Mouse (Mus musculus) MEL-GATA-1-ER (cell line): ENCODE measurements around the gene Psen2.

Experiments used
- DNase-seq: peaks from one replicate; pipeline ENCODE4 v3.0.0-alpha.2; 2012; ENCODE audit warnings: low read depth; ENCODE audit errors: extremely low read depth

Gene Psen2

DNA sequence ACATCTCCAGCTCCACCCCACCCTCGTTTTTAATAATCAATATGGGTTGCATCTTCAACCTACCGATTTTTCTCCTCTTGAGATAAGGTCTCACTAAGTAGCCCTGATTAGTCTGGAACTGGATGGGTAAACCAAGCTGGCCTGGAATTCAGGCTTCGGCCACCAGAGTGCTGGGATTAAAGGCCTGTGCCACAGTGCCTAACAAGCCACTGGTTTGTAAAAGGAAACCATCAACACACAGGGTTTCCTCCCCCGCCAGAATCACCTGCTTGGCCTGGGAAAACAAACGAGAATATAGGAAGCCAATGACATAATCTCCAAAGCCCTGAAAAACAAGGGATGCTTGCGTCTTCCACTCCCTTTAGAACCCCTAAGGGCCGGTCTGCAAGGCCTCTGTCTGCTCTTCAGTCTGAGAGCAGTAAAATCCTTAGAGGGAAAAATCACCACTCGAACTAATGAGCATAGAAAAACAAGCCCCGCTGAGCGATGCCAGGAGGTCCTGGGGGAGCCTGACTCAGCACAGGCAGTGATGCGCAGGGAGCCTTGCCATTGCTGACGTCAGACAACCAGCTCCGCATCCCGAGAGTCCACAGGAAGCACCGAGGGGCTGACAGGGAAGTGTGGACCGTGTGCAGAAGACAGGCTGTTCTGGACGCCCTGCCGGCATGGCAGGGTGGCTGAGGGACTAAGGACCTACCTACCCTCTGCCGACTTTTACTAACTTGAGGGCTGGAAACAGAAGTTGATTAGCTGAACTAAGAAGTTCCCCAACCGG lies 13.4 kb downstream of the Psen2 start:
- no peak for DNase-seq

DNA sequence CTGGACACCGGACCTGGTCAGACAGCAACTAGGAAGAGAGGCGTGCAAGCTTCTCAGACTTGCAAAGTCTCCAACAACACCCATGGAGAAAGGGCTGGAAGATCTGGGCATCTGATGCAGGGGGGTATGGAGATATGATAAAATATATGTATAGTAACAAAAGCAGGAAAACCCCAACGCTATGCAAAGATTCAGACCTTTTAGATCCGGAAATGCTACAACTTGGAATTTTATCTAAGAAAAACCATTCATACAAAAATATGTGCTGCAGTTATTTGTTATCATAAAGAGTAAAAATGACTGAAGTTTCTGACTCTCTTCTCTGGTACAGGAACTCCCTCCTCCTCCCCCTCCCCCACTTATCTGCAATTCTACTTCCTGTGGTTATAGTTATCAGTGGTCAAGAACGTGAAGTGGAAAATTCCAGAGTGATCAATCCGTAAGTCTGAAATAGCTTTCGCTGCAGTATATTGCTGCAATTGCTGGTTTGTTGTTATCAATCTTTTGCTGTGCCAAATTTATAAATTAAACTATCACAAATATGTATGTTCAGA lies 14.6 kb downstream of the Psen2 start:
- peak; percentile 59 for DNase-seq

DNA sequence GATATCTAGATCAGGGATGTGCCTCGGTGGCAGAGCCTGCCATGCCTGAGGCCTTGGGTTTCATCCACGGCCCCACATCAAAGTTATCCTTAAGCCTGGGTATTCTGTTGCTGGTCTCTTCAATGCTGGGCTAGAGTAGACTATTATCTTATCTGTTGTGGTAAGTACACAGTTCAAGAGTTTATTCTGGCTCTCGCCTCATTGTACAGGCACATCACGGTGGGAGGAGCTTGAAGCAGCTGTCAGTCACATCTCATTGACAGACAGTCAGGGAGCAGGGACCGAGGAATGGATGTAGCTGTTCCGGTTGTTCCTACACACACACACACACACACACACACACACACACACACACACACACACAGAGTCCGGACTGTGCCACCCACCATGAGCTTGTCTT lies 15.3 kb downstream of the Psen2 start:
- DNase-seq: no peak

DNA sequence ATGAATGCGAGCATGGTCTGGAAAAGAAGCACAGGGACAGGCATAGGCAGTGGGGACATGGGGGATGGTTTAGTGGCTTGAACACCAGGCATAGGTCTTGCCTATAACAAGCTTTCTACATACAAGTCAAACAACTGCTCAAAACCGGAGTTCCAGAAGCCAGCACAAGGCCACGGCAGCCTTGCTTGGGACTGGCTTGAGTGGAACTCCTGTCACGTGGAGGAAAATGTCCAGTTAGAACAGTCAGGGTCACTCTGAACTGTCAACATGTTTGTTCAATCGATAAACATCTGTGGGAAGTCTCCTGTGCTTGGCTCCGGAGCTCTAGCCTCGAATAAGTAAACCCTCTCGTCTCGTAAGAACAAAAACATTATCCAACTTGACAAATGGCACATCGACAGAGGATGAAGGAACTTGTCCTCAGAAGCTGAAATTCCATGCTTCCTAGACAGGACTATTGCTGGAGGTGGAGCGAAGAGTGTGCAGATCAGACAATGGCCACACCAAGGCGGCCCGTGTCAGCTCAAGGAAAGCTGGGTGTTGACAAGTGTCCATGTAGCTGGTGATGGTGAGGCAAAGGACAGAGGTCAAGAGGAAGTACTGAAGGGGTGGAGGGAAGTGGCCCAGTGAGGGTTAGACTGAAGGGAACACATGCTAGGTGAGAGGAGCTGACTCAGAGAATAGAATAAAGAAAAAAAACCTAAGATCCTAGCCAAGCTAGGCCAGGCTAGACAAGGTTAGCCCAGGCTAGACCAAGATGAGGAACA lies 17.3 kb downstream of the Psen2 start:
- no peak for DNase-seq

DNA sequence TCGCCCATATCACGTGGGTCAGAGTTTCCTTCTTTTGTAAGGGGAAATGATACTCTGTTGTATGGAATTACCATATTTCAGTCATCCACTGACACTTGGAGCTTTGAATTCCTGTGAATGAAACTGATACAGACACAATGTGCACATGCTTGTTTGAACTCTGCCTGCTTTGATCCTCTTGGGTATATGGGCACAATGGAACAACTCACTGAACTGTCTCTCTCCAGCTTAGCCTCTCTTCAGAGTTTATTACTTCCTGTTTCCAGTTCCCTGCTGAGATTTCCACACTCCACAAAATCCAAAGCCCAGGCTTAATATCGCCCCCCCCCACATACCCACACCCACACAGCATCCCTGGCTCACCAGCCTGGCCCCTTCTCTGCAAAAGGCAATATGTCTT lies 31.5 kb downstream of the Psen2 start:
- no peak for DNase-seq

DNA sequence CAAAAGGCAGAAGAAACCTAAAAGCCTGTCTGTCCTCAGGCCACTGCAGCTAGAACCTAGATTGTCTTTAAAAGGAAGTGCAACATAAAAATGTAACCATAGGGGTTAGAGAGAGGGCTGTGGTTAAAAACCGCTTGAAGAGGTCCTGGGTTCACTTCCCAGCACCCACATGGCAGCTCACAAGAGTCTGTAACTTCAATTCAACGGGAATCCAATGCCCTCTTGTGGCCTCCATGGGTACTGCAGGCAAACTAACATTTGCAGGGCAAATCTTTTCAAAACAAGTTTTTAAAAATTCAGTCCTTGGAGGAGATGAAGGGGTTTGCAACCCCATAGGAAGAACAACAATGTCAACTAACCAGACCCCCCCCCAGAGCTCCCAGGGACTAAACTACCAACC lies 32.7 kb downstream of the Psen2 start:
- DNase-seq: no peak

DNA sequence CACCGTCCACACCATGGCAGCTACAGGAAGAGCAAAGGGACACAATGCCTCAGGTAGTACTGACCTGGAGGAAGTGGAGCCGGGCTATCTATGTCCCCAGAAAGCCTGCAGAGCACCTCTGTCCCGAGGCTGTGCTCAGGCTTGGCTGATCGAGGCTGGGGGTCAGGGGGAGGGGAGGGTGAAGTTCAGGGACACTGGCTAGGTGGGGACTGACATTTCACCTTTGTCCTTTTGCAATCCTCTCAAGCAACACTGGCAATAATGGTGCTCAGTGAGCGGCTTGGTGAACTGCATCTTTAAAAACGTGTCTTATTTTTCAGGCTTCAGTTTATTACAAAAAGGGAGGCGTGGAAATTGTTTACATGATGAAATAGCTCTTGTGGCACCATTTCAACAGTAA lies 33.3 kb downstream of the Psen2 start:
- no peak for DNase-seq

DNA sequence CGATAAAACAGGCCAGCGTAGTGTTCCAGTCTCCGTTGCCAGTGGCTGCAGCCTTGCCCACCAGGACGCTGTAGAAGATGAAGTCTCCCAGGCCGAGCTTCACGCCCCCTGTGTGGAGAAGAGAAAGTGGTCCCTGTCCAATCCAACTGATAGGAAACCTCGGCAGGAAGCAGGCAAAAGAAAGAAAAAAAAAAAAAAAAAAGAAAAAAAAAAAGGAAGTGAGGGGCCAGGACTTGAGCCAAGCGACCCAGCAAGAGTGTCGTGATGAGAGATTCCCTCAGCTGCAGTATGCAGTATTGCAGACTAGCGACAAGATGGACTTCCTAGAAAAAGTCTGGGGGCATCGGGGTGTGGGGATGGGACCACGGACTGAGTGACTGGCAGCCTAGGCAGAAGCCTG lies 34.4 kb downstream of the Psen2 start:
- DNase-seq: no peak

DNA sequence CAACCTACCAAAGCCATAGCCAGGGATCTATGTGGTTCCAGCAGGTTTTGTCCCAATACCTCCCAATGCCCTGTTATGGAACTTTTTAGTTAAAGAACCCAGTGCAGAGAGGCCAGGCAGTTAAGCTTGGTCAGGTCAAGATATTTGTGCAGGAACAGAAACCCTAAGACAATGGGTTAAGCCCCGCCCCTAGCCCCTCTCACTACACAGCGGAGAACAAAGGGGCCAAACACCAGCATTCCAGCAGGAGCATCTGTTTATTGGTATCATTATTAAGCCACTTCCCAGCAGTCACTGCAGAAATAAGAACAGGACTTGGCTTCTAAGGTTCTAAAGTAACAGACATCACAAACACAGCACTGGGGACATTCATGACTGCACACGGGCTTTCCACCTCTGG lies 36.5 kb downstream of the Psen2 start:
- DNase-seq: no peak

DNA sequence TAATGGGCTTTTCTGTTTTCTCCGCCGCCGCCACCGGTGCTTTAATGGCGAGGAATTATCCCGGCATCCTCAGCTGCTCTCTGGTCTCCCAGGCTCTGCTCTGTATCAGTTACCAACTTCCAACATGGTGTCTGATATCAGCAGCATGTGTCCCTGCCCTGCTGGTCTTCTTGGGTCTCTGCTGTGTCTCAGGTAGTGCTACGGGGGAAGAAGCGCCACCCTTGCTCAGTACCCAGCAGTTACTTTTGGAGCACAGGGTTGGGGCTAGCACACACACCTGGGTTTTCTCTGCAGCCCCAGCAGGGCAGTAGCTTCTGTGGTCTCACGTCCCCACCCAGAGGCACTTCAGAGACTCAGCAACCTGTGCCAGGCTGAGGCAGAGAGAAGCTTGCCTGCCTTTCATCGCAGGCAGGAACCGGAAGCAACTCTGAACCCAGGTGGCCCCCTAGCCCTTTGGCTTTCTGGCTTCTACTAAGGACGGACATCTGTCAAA lies 37.0 kb downstream of the Psen2 start:
- DNase-seq: no peak

DNA sequence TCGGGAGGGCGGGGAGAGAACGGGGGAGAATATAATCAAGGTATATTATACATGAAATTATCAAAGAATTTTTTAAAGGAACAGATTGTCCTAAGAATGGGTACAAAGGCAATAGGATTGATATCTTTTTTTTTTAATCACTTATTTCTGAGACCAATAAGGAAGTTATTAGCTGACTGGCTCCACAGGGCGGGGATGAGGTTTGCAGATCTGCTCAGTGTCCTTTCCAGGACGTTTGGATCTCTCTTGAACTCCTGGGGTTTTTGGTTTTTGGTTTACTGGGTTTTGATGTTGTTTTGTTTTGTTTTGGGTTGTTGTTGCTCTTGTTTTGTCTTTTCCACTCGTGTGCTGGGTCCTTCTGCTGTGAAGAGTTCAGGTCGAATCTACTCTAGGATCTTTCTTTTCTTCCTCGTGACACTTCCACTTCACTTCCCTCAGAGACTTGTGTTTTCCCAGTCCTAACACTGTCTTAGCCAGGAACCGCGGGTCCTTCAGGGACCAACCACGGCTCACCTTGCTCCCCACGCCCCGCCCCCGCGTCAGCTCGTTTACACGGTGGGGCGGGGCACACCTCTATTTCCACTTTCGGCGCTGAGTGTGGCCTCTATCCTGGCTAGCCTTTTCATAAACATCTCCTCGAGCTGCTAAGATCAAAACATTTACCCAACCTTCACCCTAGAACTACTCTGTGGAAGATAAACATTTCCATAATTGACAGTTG lies 37.6 kb downstream of the Psen2 start:
- no peak for DNase-seq

DNA sequence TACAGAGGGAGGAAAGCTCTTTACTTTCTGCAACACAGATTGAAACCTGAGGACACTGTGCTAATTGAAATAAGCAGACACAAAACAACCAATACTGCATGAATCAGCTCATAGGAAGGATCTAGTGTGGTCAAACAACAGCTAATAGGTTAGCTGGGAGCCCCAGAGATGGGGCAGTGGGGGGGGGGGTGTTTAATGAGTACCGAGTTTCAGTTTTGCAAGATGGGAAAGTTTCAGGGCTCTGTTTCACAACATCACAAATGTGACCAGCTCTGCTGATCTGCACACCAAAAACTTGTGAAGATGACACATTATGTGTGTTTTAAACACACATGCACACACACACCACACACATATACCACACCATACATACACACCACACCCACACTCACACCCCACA lies 41.2 kb downstream of the Psen2 start:
- DNase-seq: no peak

DNA sequence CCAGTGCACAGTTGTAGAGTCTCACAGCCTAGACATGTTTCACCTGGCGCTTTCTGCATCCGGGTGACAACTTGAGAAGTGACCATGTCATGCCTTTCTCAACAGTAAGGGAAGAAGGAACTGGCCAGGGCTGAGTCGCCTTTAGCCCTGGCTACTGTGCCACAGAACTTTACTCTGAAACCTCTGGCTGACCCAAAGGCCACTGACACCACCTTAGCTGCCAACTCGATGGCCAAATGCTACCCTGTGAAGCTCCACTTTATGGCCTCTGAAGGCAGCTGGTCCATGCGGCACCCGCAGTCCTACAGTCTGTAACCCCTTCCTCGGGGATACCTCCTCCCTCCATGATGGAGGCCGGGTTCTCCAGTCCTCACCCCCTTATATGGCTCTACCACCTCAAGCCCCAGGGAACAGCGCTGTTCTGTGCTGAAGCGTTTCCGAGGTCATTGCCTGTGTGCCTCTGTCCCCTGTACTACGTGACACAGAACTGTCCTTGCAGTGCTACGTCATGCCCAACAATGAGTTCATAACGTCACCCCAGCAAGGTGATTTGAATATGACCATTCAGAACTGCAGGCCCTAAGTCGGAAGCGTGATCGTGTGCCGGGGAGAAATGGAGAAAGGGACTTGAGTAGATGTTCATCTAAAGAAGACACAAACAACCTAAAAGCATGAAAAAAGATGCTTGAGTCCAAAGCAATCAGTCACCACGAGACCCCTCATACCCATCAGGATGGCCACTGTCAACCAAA lies 42.3 kb downstream of the Psen2 start:
- no peak for DNase-seq

DNA sequence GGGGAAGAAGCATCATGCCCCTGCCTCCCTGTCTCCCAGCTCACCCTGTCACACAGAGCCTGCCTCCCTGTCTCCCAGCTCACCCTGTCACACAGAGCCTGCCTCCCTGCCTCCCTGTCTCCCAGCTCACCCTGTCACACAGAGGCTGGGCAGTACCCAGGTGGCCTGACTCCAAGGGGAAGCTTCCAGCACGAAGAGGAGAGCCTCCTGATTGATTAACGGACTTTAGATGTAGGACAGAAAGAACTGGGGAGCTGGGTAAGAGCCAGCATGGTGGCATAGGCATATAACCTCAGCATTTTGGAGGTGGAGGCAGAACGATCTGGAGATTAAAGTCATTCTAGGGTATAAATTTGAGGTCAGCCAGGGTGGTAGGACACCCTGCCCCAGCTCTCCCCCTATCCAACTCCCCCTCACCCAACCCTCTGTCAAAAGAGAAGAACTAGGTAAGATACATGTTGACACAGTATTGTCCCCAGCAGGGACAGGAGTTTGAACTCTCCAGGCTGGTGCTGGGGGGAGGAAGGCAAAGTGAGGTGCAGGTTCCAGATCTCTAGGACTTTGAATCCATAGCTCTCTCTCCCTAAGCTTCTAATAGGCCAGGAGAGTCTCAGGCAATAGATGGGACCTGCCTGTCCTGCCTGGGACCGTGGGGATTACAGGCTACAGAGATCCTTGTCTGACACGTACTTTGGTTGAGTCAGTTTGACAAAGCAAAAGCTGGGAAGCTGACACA lies 46.5 kb downstream of the Psen2 start:
- DNase-seq: no peak

DNA sequence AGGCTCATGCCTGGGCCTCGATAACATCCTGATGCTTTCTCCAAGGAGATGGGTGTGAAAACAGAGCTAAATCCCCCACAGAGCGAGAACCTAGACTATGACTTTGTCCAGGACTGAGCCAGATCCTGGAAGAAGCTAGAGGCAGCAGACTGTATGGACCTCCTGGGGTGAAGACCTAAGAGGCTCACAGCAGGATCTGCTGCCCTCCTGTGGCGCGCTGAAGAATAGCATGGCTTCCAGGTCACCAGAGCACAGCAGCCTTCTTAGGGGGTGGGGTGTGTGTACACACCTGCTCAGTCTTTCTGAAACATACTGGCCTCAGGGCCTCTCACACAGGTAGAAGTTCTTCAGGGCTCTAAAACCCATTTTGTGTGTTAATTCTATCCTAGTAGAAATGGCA lies 48.2 kb downstream of the Psen2 start:
- DNase-seq: peak; percentile 43

DNA sequence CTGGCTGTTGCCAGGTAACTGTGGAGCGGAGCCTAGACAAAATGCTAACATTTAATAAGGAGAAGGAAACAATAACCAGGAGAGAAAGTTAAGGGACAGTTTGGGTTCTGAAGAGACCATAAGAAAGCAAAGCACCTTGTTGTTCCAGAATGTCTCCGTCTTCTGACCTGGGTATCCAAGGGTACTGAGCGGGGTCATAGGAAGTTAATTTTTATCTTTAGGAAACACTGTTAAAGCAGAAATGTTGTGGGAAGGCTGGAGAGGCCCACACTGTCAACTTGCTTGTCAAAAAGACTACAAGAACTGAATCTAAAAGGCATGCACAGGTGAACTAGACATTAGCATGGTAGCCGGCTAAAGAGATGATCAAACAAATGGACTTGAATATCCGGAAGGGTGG lies 50.3 kb downstream of the Psen2 start:
- no peak for DNase-seq

DNA sequence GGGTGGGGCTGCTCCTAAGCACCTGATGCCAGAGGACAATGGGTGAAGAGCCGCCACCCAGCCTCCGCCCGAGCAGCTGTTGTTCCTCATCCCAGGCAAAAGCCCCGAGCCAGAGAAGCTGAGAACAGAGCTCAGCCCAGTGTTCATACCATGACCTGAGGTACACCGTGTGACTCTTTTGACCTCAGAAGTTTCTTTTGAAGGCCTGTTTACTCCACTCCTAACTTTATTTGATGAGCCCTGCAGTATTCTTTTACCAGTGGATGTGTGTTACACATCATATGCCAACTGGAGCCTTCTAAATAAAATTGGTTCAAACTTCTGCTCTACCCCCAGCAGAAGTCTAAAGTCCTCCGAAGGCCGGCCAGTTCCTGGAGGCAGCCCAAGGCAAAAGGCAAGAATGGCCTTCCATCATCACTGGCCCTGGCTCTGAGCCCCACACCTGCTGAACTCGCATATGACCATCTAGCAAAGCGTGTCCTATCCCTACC lies 52.4 kb downstream of the Psen2 start:
- DNase-seq: no peak

DNA sequence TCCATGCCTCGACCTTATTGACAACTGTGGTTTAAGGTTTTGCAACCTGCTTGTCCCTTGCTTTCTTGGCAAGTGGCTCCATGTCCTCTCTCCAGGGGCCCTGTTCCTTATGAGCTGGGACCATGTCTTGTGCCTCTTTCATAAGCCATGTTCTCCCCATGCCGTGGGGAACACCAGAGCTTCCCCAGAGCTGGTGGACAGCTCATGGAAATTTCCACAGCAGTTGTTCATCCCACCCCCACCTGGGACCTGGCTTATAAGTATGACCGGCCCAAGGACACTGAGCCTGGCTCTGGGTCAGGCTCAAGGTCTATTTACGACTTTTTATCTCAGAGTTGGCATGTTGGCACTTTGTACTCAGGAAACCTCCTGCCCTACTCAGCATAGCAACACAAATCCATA lies 53.2 kb downstream of the Psen2 start:
- DNase-seq: no peak

DNA sequence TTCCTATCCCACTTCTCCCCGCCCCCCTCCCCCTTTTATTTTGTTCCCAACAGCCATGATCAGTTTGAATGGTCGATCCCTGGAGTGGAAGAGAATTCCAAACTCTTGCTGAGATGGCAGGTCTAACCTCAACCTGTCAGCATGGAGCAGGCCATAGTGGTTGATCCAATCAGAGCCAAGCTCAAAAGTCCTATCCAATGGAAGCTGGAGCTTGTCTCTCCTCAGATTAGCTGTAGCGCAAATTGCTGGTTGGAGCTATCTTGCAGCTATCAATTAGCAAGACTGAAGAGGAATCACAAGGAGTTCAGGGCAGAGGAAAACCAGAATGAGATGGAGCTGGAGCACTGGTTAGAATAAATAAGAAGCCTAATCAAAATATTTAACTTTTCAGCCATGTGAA lies 54.9 kb downstream of the Psen2 start:
- DNase-seq: no peak

DNA sequence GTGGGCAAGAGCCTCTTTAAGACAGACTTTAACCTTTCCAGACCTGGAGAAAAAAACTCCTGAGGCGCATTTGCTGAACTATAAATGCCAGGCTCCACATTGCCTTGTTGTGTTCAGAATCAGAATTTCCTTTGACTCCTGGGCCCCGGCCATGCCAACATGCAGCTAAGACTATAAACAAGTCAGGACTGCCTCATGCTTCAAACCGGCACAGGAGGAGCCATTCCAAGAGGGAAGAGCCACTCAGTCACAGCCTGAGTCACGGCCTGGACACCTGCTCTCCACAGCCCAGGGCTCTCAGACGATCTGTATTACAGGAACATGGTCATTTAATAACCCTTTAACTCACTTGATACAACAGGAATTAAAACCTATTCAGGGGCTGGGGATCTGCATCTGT lies 62.5 kb downstream of the Psen2 start:
- no peak for DNase-seq
